Mouse (Mus musculus): ENCODE measurements around the gene Slc15a1. TPM values are rescaled to one million over a fixed set of nuclear protein-coding genes. Genes with fewer than 3 reads are reported as not detected.
A peak's percentile ranks its signal among the peaks of the same experiment; 100 is the strongest.
"Not testable (repeated sequence)": the region's sequence is repeated elsewhere in the genome, so short reads cannot be mapped to it uniquely, and the experiment has no call there.

Gene Slc15a1
- polyA plus RNA-seq, 1 experiment = 0.04 TPM

DNA sequence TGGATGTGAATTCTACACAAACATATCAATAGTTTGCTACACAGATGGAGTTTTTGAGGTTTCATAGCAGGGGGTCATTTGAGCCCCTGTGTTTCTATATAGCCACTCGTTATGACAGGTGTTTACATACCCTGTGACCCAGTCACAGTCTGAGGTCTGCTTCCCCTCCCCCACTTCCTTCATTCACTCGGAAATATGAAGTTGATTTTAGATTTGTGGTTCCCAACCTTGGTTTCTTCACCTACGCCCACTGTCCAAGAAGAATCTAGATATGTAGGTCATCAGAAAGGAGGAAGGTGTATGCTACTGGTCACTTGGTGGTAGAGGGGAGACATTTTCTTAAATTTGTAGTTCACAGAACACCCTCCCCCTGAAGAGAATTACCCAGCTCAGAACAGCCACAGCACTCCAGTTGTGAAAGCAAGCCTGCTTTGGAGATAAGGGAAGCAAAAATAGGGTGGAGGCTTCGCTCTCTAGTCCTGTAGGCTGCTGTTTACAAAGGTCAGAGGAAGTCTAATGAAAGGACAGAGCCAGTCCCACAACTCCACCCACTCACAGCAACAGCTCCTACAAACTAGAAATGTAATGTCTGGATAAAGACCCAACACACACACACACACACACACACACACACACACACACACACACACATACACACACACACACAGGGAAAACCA, 82.2 kb downstream of the Slc15a1 start:
- Histone ChIP-seq H3K27ac (ENCODE audit: insufficient read depth, low read length) (peak overlapping the region; percentile 76), H3K4me1 (ENCODE audit: control insufficient read depth, insufficient read depth, low read length) (no peaks in the 10 kb centered on the region), H3K4me3 (ENCODE audit: insufficient read depth, low read length) (no peak overlapping the region)
- no peak for TF ChIP-seq CTCF (IDR thresholded peaks at IDR 0.05; ENCODE audit: extremely low read depth, insufficient read depth, low read length)

DNA sequence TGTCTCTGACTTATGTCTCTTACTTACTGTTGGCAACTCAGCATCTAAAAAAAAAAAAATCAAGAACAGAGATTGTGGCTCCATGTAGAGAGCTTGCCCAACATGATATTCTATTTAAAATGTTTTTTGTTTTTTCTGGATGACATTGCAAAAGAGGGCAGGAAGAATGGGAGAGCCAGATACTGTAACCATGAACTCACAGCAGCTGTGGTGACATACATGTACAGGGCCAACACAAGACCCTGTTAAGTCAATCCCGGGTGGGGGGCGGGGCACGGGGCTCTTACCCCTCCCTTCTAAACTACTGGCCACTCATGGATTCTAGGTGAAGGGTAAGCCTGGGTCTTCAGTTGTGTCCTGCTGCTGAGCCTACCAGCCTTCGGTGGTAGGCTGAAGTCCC, 83.1 kb downstream of the Slc15a1 start:
- no peak overlapping the region for H3K27ac ChIP-seq (ENCODE audit: insufficient read depth, low read length)
- H3K4me1 ChIP-seq (ENCODE audit: control insufficient read depth, insufficient read depth, low read length) = no peaks in the 10 kb centered on the region
- H3K4me3 ChIP-seq (ENCODE audit: insufficient read depth, low read length) = no peak overlapping the region
- TF ChIP-seq POLR2A (IDR thresholded peaks at IDR 0.05; ENCODE audit: extremely low read depth, insufficient read depth, low read length) = no peak
- no peak for TF ChIP-seq CTCF (IDR thresholded peaks at IDR 0.05; ENCODE audit: extremely low read depth, insufficient read depth, low read length)

DNA sequence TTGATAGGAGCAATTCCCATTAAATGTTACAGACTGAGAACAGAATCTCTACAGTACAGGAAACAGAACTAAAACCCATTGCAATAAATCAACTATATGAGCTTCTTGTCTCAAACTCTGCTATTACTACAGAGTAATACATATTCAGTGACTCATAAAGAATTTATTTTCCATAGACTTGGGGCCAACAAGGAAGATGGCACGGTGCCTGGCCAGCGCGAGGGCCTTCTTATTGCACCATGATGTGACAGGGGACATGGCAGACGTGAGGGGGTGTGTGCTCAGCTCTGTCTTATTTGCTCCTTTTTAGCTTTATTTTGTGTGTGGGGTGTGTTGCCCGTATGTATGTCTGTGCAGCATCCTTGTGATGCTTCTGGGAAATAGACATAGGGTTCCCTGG, 87.5 kb downstream of the Slc15a1 start:
- H3K27ac ChIP-seq (ENCODE audit: insufficient read depth, low read length) = no peak overlapping the region
- TF ChIP-seq CTCF (IDR thresholded peaks at IDR 0.05; ENCODE audit: extremely low read depth, insufficient read depth, low read length) (no peak), POLR2A (IDR thresholded peaks at IDR 0.05; ENCODE audit: extremely low read depth, insufficient read depth, low read length) (no peak)
- H3K4me3 ChIP-seq (ENCODE audit: insufficient read depth, low read length) = no peak overlapping the region
- H3K4me1 ChIP-seq (ENCODE audit: control insufficient read depth, insufficient read depth, low read length) = no peaks in the 10 kb centered on the region

DNA sequence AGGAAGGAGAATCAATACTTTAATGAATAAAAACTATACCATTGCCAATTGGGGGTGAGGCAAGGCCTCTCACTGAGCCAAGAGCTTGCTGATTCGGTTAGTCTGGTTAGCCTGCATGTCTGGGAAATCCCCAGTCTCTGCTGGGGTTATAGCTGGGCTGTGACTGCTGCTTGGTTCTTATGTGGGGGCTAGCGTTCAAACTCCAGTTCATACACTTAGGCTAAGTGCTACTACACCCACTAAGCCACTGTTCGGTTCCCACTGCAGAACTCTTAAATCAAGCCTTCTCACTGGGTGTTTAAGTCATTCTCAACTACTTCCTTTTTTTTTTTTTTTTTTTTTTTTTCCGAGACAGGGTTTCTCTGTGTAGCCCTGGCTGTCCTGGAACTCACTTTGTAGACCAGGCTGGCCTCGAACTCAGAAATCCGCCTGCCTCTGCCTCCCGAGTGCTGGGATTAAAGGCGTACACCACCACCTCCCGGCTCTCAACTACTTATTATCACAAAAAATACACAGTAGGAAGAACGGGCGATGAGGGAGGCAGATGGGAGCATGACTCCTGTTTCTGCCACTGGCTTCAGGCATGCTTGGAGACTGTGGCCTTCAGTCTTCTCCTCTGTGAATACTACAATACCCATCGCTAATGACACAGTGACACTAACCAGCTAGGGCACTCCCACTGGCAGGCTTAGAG, 88.3 kb downstream of the Slc15a1 start:
- Histone ChIP-seq H3K4me3 (ENCODE audit: insufficient read depth, low read length) (no peak overlapping the region), H3K4me1 (ENCODE audit: control insufficient read depth, insufficient read depth, low read length) (no peaks in the 10 kb centered on the region), H3K27ac (ENCODE audit: insufficient read depth, low read length) (no peak overlapping the region)
- no peak for TF ChIP-seq CTCF (IDR thresholded peaks at IDR 0.05; ENCODE audit: extremely low read depth, insufficient read depth, low read length)

DNA sequence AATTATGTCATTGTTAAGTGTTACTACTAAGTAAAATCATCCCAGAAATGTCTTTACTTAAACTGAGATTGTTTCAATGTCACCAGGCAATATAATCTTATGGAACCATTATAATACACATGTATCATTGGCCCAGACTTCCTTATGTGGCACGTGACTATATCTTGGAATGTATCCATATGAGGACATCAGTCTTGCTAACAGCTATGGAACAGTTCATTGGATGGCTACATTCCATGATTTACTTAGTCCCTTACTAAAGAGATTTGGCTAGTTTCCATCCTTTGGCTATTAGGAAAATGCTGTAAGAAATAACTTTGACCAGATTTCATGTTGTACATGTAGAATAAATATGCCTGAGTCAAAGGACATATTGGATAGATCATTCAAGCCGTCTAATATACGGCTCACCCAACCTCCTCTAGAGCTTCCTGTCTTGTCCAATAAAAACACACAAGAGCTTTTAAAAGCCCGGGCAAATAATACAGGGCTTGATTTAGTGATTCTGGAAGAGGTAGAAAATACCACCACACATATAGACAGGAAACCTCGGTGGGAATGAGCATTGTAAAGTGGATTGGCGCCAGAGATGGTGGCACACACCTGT, 90.3 kb downstream of the Slc15a1 start:
- Histone ChIP-seq H3K4me1 (ENCODE audit: control insufficient read depth, insufficient read depth, low read length) (no peaks in the 10 kb centered on the region), H3K27ac (ENCODE audit: insufficient read depth, low read length) (no peak overlapping the region), H3K4me3 (ENCODE audit: insufficient read depth, low read length) (no peak overlapping the region)
- no peak for TF ChIP-seq CTCF (IDR thresholded peaks at IDR 0.05; ENCODE audit: extremely low read depth, insufficient read depth, low read length)
- no peak for TF ChIP-seq POLR2A (IDR thresholded peaks at IDR 0.05; ENCODE audit: extremely low read depth, insufficient read depth, low read length)

DNA sequence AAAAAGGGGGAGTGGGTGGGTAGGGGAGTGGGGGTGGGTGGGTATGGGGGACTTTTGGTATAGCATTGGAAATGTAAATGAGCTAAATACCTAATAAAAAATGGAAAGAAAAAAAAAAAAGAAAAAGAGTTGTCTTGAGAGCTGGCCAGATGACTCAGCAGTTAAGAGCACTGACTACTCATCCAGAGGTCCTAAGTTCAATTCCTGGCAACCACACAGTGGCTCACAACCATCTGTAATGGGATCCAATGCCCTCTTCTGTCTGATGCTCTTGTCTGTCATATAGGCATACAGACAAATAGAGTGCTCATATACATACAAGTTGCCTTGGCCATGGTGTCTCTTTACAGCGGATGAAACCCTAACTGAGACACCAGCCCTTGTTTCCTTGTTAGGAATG, 91.3 kb downstream of the Slc15a1 start:
- not testable (repeated sequence) for H3K27ac ChIP-seq (ENCODE audit: insufficient read depth, low read length); H3K4me3 ChIP-seq (ENCODE audit: insufficient read depth, low read length); H3K4me1 ChIP-seq (ENCODE audit: control insufficient read depth, insufficient read depth, low read length)

Other genes starting within 250 kb of the Slc15a1 start
- gene Stk24, start 125.2 kb downstream of the Slc15a1 start, polyA plus RNA-seq (2012; rRNA removed) = 28.2 and 29.0 TPM in 2 replicates